Mouse (Mus musculus): ENCODE measurements around the gene Angptl7. TPM values are rescaled to one million over a fixed set of nuclear protein-coding genes. Genes with fewer than 3 reads are reported as not detected.

The Angptl7 gene
- polyA plus RNA-seq, 1 experiment = 0.01 TPM

GRCm38 (mm10) chr4:148469487-148470252, 30.6 kb downstream of the Angptl7 start:
- no peaks in the 10 kb centered on the region for H3K79me2 ChIP-seq (ENCODE audit: control insufficient read depth, insufficient read depth)
- TF ChIP-seq POLR2A (IDR thresholded peaks at IDR 0.05; ENCODE audit: insufficient read length, low read depth) = no peak
- TF ChIP-seq TCF12 (IDR thresholded peaks at IDR 0.05; ENCODE audit: insufficient read depth, poor library complexity, severe bottlenecking) = no peak
- TF ChIP-seq CEBPB (IDR thresholded peaks at IDR 0.05; ENCODE audit: insufficient read depth, poor library complexity, severe bottlenecking) = no peak
- no peak for TF ChIP-seq TCF3 (IDR thresholded peaks at IDR 0.05; ENCODE audit: insufficient read length, low read depth)
- TF ChIP-seq E2F4 (IDR thresholded peaks at IDR 0.05; ENCODE audit: insufficient read depth) = no peak
- TF ChIP-seq MAX (IDR thresholded peaks at IDR 0.05; ENCODE audit: low read depth) = no peak
- TF ChIP-seq MYOG (IDR thresholded peaks at IDR 0.05; ENCODE audit: control insufficient read depth in 1 of 3, insufficient read depth in 1 of 3, insufficient read length in 2 of 3, low read depth in 2 of 3) = no peak
- TF ChIP-seq POLR2AphosphoS2 (IDR thresholded peaks at IDR 0.05; ENCODE audit: insufficient read length, low read depth) = no peak
- peaks cover 28% of the 10 kb centered on the region for H3K36me3 ChIP-seq (ENCODE audit: control insufficient read depth, insufficient read depth)
- H3K4me3 ChIP-seq = no peak overlapping the region
- H3K4me2 ChIP-seq (ENCODE audit: low read depth) = no peak overlapping the region
- H3ac ChIP-seq (ENCODE audit: control insufficient read depth, insufficient read length) = no peak overlapping the region
- no peaks in the 10 kb centered on the region for H3K27me3 ChIP-seq (ENCODE audit: control insufficient read depth, insufficient read depth, insufficient read length)

GRCm38 (mm10) chr4:148468396-148468795, 31.9 kb downstream of the Angptl7 start:
- no peaks in the 10 kb centered on the region for H3K27me3 ChIP-seq (ENCODE audit: control insufficient read depth, insufficient read depth, insufficient read length)
- H3K79me2 ChIP-seq (ENCODE audit: control insufficient read depth, insufficient read depth) = no peaks in the 10 kb centered on the region
- no peak overlapping the region for H3K4me2 ChIP-seq (ENCODE audit: low read depth)

DNA sequence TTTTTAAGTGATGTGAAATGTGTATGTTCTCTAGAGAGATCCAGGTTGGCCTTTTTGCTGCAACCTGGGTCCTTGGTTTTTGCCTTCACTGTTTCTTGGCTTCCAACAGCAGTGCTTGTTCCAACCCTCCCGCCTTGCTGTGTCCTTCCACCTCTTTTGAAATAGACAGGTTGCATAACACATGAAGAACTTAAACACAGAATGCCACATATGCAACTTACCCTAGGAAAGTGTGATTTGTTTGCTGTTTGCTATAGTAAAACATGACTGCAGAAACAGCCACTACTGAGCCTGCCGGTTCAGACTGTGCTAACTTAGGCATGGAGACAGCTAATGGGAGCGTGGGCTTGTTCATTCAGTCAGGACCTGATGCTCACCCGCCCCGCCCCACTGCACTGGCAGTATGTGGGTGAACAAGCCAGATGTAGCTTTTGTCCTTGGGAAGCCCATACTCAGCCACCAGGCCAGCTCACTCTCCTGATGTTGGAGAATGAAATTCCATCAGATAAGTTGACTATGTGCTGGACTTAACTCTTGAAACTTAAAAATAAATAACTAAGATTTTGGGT, 33.7 kb downstream of the Angptl7 start:
- Histone ChIP-seq H3K27me3 (ENCODE audit: control insufficient read depth, insufficient read depth, insufficient read length) (no peaks in the 10 kb centered on the region), H3ac (ENCODE audit: control insufficient read depth, insufficient read length) (no peak overlapping the region), H3K4me3 (no peak overlapping the region), H3K36me3 (ENCODE audit: control insufficient read depth, insufficient read depth) (peaks cover 36% of the 10 kb centered on the region), H3K4me2 (ENCODE audit: low read depth) (no peak overlapping the region), H3K79me2 (ENCODE audit: control insufficient read depth, insufficient read depth) (no peaks in the 10 kb centered on the region)
- TF ChIP-seq CEBPB (IDR thresholded peaks at IDR 0.05; ENCODE audit: insufficient read depth, poor library complexity, severe bottlenecking) = no peak
- TF ChIP-seq POLR2A (IDR thresholded peaks at IDR 0.05; ENCODE audit: insufficient read length, low read depth) = no peak
- TF ChIP-seq MAX (IDR thresholded peaks at IDR 0.05; ENCODE audit: low read depth) = no peak

More at GRCm38 (mm10) chr4:148468396-148468795, 31.9 kb downstream of the Angptl7 start:
- Histone ChIP-seq H3K36me3 (ENCODE audit: control insufficient read depth, insufficient read depth) (peaks cover 37% of the 10 kb centered on the region), H3K4me3 (no peak overlapping the region), H3ac (ENCODE audit: control insufficient read depth, insufficient read length) (no peak overlapping the region)
- TF ChIP-seq POLR2AphosphoS2 (IDR thresholded peaks at IDR 0.05; ENCODE audit: insufficient read length, low read depth) = no peak
- TF ChIP-seq SRF (IDR thresholded peaks at IDR 0.05; ENCODE audit: control insufficient read depth, insufficient read length, low read depth) = no peak
- no peak for TF ChIP-seq POLR2A (IDR thresholded peaks at IDR 0.05; ENCODE audit: insufficient read length, low read depth)
- TF ChIP-seq CEBPB (IDR thresholded peaks at IDR 0.05; ENCODE audit: insufficient read depth, poor library complexity, severe bottlenecking) = no peak
- no peak for TF ChIP-seq TCF12 (IDR thresholded peaks at IDR 0.05; ENCODE audit: insufficient read depth, poor library complexity, severe bottlenecking)
- no peak for TF ChIP-seq REST (IDR thresholded peaks at IDR 0.05; ENCODE audit: insufficient read depth, insufficient read length)
- TF ChIP-seq E2F4 (IDR thresholded peaks at IDR 0.05; ENCODE audit: insufficient read depth) = no peak
- no peak for TF ChIP-seq USF1 (IDR thresholded peaks at IDR 0.05; ENCODE audit: low read depth)
- TF ChIP-seq MYOG (IDR thresholded peaks at IDR 0.05; ENCODE audit: control insufficient read depth in 1 of 3, insufficient read depth in 1 of 3, insufficient read length in 2 of 3, low read depth in 2 of 3) = no peak
- no peak for TF ChIP-seq MYOD1 (IDR thresholded peaks at IDR 0.05; ENCODE audit: control insufficient read depth in 1 of 3, insufficient read length in 2 of 3, low read depth in 2 of 3)
- no peak for TF ChIP-seq MAX (IDR thresholded peaks at IDR 0.05; ENCODE audit: low read depth)
- no peak for TF ChIP-seq TCF3 (IDR thresholded peaks at IDR 0.05; ENCODE audit: insufficient read length, low read depth)

DNA sequence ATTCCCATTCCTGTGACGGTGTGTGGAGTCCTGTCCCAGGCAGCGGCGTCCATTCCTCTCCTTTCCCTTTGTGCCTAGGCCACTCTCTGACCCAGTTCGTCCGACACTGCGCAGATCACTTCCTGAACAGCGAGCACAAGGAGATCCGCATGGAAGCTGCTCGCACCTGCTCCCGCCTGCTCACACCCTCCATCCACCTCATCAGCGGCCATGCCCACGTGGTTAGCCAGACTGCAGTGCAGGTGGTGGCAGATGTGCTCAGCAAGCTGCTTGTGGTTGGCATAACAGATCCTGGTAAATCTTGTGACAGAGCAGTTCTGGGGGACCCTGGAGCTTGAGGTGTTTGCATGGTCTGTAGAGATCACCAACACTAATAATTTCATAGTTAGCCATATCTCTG, 35.4 kb downstream of the Angptl7 start:
- Histone ChIP-seq H3K4me3 (no peak overlapping the region), H3K79me2 (ENCODE audit: control insufficient read depth, insufficient read depth) (no peaks in the 10 kb centered on the region), H3ac (ENCODE audit: control insufficient read depth, insufficient read length) (no peak overlapping the region), H3K36me3 (ENCODE audit: control insufficient read depth, insufficient read depth) (peaks cover 35% of the 10 kb centered on the region), H3K4me2 (ENCODE audit: low read depth) (no peak overlapping the region), H3K27me3 (ENCODE audit: control insufficient read depth, insufficient read depth, insufficient read length) (no peaks in the 10 kb centered on the region)
- TF ChIP-seq REST (IDR thresholded peaks at IDR 0.05; ENCODE audit: insufficient read depth, insufficient read length) (no peak), SRF (IDR thresholded peaks at IDR 0.05; ENCODE audit: control insufficient read depth, insufficient read length, low read depth) (no peak), CEBPB (IDR thresholded peaks at IDR 0.05; ENCODE audit: insufficient read depth, poor library complexity, severe bottlenecking) (no peak), USF1 (IDR thresholded peaks at IDR 0.05; ENCODE audit: low read depth) (no peak), E2F4 (IDR thresholded peaks at IDR 0.05; ENCODE audit: insufficient read depth) (no peak), TCF3 (IDR thresholded peaks at IDR 0.05; ENCODE audit: insufficient read length, low read depth) (no peak)

- Histone ChIP-seq H3K4me2 (ENCODE audit: low read depth) (no peak overlapping the region), H3ac (ENCODE audit: control insufficient read depth, insufficient read length) (no peak overlapping the region), H3K4me3 (no peak overlapping the region), H3K79me2 (ENCODE audit: control insufficient read depth, insufficient read depth) (no peaks in the 10 kb centered on the region), H3K27me3 (ENCODE audit: control insufficient read depth, insufficient read depth, insufficient read length) (no peaks in the 10 kb centered on the region), H3K36me3 (ENCODE audit: control insufficient read depth, insufficient read depth) (peaks cover 36% of the 10 kb centered on the region)
- TF ChIP-seq MYOG (IDR thresholded peaks at IDR 0.05; ENCODE audit: control insufficient read depth in 1 of 3, insufficient read depth in 1 of 3, insufficient read length in 2 of 3, low read depth in 2 of 3) (no peak), E2F4 (IDR thresholded peaks at IDR 0.05; ENCODE audit: insufficient read depth) (no peak), CEBPB (IDR thresholded peaks at IDR 0.05; ENCODE audit: insufficient read depth, poor library complexity, severe bottlenecking) (no peak), MYOD1 (IDR thresholded peaks at IDR 0.05; ENCODE audit: control insufficient read depth in 1 of 3, insufficient read length in 2 of 3, low read depth in 2 of 3) (no peak), POLR2A (IDR thresholded peaks at IDR 0.05; ENCODE audit: insufficient read length, low read depth) (no peak)
Observed at GRCm38 (mm10) chr4:148464301-148464700, 36.0 kb downstream of the Angptl7 start.

Measured in myocyte (in vitro differentiated cells).